In the genomic region with DNA sequence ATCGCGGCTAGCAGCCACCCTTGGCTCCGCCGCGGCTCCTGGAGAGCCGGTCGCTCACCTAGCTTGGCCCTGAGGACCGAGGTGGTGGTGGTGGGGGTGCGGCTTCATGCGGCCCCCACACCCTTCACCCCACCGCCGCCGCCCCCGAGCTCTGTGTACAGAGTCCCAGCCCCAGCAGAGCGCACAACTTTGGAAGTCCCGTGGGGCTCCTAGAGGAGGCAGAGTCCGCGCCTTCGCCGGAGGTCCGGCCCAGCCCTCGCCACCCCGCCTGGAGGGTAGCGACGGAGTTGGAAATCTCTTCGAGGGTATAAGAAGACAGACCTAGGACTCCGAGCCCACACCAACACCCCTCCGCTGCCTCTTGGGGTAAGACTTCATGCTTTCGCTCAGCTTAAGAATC, we compare ENCODE assay signal across 8 mouse cellular contexts. TPM values are rescaled to one million over a fixed set of nuclear protein-coding genes. Genes with fewer than 3 reads are reported as not detected.
A peak's percentile ranks its signal among the peaks of the same experiment; 100 is the strongest.
DNase-seq lines count a peak whose midpoint lies in the region; ATAC-seq and TF ChIP-seq lines count a peak whose summit lies in the region.

No protein-coding gene starts in this region.

- H3K4me3 ChIP-seq in kidney, adult 2 months (ENCODE audit: insufficient read depth, low read depth, low read length), result peak overlapping the region; percentile 57
- peak overlapping the region; percentile 56 for H3K4me3 ChIP-seq in hindbrain, embryonic 11.5 days (ENCODE audit: low read depth, low read length)
- peak overlapping the region; percentile 52 for H3K4me3 ChIP-seq in midbrain, embryonic 11.5 days (ENCODE audit: low read depth, low read length)

- no peak for TF ChIP-seq POLR2A in kidney, adult 2 months (IDR thresholded peaks at IDR 0.05; ENCODE audit: low read depth, low read length)

- H3K9me3 ChIP-seq in hindbrain, embryonic 11.5 days (ENCODE audit: control insufficient read depth, low read length), result no peaks in the 10 kb centered on the region
- H3K9me3 ChIP-seq in midbrain, embryonic 11.5 days (ENCODE audit: control insufficient read depth, low read length), result no peaks in the 10 kb centered on the region

- H3K27me3 ChIP-seq in kidney, adult 2 months (replicated peaks; ENCODE audit: control insufficient read depth, insufficient read depth, low read length), result peaks cover 2% of the 10 kb centered on the region
- peaks cover 41% of the 10 kb centered on the region for H3K27me3 ChIP-seq in hindbrain, embryonic 11.5 days (ENCODE audit: control insufficient read depth, insufficient read depth, low read length)
- peaks cover 43% of the 10 kb centered on the region for H3K27me3 ChIP-seq in midbrain, embryonic 11.5 days (ENCODE audit: control insufficient read depth, insufficient read depth, low read length)

- no peak overlapping the region for H3K27ac ChIP-seq in kidney, adult 2 months (ENCODE audit: insufficient read depth, low read depth, low read length)
- H3K27ac ChIP-seq in hindbrain, embryonic 11.5 days (ENCODE audit: low read depth, low read length), result 0 out of 2 replicates have a peak overlapping the region, but pooled peaks have one; percentile 14
- H3K27ac ChIP-seq in midbrain, embryonic 11.5 days (ENCODE audit: low read depth, low read length), result no peak overlapping the region

- under 1% methylated on average over 29 of the region's 29 CpGs for WGBS in kidney, adult 2 months
- WGBS in hindbrain, embryonic 11.5 days, result 2% methylated on average over 28 of the region's 29 CpGs
- 1% methylated on average over 29 of the region's 29 CpGs for WGBS in midbrain, embryonic 11.5 days

- ATAC-seq in hindbrain, embryonic 11.5 days (ENCODE audit: low FRiP score), result no peak; the same call in 1 of the 2 replicates
- ATAC-seq in midbrain, embryonic 11.5 days (ENCODE audit: low FRiP score), result peak; percentile 16
- no peak for ATAC-seq in granulocyte monocyte progenitor cell, adult 5-6 weeks (replicated peaks; ENCODE audit: poor library complexity, severe bottlenecking)

- H3K9ac ChIP-seq in hindbrain, embryonic 11.5 days (ENCODE audit: low read depth, low read length), result peak overlapping the region; percentile 72
- H3K9ac ChIP-seq in midbrain, embryonic 11.5 days (ENCODE audit: low read length), result peak overlapping the region; percentile 57

- no peak for TF ChIP-seq CTCF in kidney, adult 2 months (conservative IDR thresholded peaks at IDR 0.05; ENCODE audit: insufficient read depth, insufficient read length, low read depth, low read length)

- 0 out of 2 replicates have a peak, but pooled peaks cover 6% of the 10 kb centered on the region for H3K4me1 ChIP-seq in kidney, adult 2 months (ENCODE audit: control insufficient read depth, insufficient read depth, low read length)
- H3K4me1 ChIP-seq in hindbrain, embryonic 11.5 days (replicated peaks; ENCODE audit: control insufficient read depth, insufficient read depth, low read length), result peaks cover 6% of the 10 kb centered on the region; the same call in 1 of the 2 replicates
- H3K4me1 ChIP-seq in midbrain, embryonic 11.5 days (ENCODE audit: control insufficient read depth, insufficient read depth, low read length), result peaks cover 23% of the 10 kb centered on the region

- no peaks in the 10 kb centered on the region for H3K36me3 ChIP-seq in kidney, adult 2 months (ENCODE audit: control insufficient read depth, insufficient read depth, low read length)
- no peaks in the 10 kb centered on the region for H3K36me3 ChIP-seq in hindbrain, embryonic 11.5 days (ENCODE audit: control insufficient read depth, insufficient read depth, low read length)
- H3K36me3 ChIP-seq in midbrain, embryonic 11.5 days (ENCODE audit: control insufficient read depth, insufficient read depth, low read length), result no peaks in the 10 kb centered on the region

- peak overlapping the region; percentile 100 for H3K4me2 ChIP-seq in hindbrain, embryonic 11.5 days (replicated peaks; ENCODE audit: low read depth, low read length)
- H3K4me2 ChIP-seq in midbrain, embryonic 11.5 days, result peak overlapping the region; percentile 99

- DNase-seq in kidney, adult 2 months, result peak; percentile 3
- DNase-seq in kidney, adult 9 months, result no peak
- DNase-seq in CD4-positive helper T cell, adult 2 months (ENCODE audit: low read depth, low spot score), result peak; percentile 9
- peak; percentile 26 for DNase-seq in embryo, embryonic 10 days (ENCODE audit: low spot score)
- peak; percentile 64 for DNase-seq in hindbrain, embryonic 11.5 days (ENCODE audit: low spot score)
- peak; percentile 94 for DNase-seq in midbrain, embryonic 11.5 days (ENCODE audit: low spot score, missing footprints)
- no peak for DNase-seq in thymus, postnatal 25 days

RNA-seq across cellular contexts. Expression of gene Adra2a, which starts 1.5 kb away (rescaled TPM):
- 1.8 TPM in 2 replicates for polyA plus RNA-seq in kidney, adult 2 months (2012; rRNA removed)
- polyA plus RNA-seq in hindbrain, embryonic 11.5 days (2014; fragmentation: Nextera tagmentation; extraction: Ambion mirVana), result 1.9 and 2.5 TPM in 2 replicates
- 1.3 and 1.4 TPM in 2 replicates for polyA plus RNA-seq in midbrain, embryonic 11.5 days (2014; fragmentation: Nextera tagmentation; extraction: Ambion mirVana)
- total RNA-seq in granulocyte monocyte progenitor cell, adult 5-6 weeks (2014; fragmentation: Nextera tagmentation), result not detected in 2 replicates
- 0.05 TPM in 1 of 2 replicates, not detected in the other for total RNA-seq in granulocyte monocyte progenitor cell, adult 5-6 weeks (2017)

Comparison
In these comparisons a context has a peak if more than half of its experiments do, and no peak if none do; other contexts are left out.
1. DNase-seq: peak in kidney, adult 2 months (single experiment), CD4-positive helper T cell, adult 2 months (single experiment), embryo, embryonic 10 days (single experiment), hindbrain, embryonic 11.5 days (single experiment) and midbrain, embryonic 11.5 days (single experiment); none in kidney, adult 9 months (single experiment) and thymus, postnatal 25 days (single experiment).
2. Peak in every context shown above with its lines, with median percentiles within 50 percentile points of each other: H3K4me3 ChIP-seq.